Mouse (Mus musculus) heart, postnatal 4 days (tissue): Measurements from ENCODE around the gene Clybl. TPM values are rescaled to one million over a fixed set of nuclear protein-coding genes. Genes with fewer than 3 reads are reported as not detected.

Source experiments
- DNase-seq: peaks from one replicate; pipeline ENCODE4 v3.0.0; 2021
- total RNA-seq, 2 experiments: library from RNA; stranded (reverse); gene quantifications; 2 replicates each; pipeline ENCODE4 v1.2.3; 2021

Clybl gene
- total RNA-seq, 2 experiments from 2014 or later: 83.0 to 94.2 TPM

DNA sequence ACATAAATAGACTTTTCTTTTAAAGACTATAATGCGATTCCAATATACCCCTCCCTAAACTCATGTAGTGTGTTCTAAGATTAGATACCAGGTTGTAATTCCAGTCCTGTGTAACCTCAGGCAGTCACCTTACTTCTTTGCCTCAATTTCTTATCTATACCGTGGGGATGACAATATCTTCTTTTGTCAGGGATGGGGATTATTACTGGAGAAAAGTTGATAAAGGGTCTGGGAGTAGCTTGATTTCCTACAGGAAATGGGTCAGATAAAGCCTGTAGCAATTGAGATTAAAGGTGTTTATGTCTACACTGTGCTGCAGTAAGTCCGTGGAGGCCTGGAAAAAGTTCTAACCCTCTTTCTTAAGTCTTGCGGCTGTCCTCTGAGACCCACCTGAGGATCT, 131.8 kb downstream of the Clybl start:
- no peak for DNase-seq

DNA sequence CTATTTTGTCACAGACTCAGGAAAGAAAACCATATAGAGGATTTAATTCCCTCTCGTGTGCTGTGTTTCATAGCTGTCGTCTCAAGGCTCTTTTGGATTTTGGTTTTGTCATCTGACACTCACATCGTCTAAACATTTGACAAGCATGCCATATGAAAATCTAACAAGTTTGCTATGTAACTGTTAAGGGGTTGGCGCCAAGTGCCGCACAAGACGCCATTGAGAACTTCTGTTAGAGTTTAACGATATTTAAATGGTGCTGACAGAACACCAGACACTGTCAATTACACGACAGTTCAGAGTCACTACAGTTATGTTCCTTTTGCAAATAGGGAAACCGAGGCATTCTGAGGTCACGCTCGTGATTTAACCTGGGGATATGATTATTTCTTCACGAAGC, 134.2 kb downstream of the Clybl start:
- DNase-seq: no peak

DNA sequence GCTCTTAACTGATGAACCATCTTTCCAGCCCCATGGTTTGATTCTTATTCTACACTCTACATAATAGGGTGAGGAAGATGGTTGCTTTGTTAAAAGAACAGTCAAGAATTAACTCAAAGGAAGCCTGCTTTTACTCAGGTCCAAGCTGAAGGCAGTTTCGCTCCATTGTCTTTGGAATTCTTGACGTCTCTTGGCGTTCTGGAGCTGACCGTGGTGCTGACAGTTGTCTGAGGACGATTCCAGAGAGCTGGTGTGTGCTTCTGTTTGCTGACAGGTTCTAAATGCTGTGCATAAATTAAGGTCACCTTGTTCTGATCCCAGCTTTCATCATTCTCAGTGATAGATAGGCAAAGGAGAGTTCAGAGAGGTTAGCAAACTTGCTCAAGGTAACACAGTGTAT, 140.6 kb downstream of the Clybl start:
- DNase-seq: peak; percentile 33

DNA sequence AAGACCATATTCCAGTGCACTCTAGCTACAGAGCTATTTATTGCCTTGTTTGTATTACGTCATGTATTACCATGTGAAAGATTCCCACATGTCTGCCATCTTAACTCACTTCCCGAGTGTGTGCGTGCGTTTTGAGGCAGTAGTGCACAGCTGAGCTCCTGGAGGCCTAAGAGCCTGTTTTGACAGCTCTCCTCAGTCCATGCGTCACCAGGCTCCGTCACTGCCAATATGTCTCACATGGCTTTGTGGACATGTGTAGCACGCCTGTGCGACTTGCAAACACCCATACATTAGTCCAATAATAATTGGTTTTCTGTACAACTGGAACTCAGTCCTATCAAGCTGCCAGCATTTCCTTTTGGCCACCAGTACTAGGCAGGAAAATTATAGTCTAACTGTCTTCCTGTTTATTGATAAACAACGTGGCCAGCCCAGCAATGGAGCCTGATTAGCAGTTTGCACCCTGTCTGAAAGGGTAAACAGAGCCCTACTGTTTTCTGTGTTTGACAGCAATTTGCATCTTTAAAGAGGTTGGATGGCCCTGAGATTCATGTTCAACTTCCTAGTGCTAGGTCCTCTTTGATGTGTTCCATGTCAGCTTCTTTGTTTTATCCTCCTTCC, 142.4 kb downstream of the Clybl start:
- DNase-seq: no peak

DNA sequence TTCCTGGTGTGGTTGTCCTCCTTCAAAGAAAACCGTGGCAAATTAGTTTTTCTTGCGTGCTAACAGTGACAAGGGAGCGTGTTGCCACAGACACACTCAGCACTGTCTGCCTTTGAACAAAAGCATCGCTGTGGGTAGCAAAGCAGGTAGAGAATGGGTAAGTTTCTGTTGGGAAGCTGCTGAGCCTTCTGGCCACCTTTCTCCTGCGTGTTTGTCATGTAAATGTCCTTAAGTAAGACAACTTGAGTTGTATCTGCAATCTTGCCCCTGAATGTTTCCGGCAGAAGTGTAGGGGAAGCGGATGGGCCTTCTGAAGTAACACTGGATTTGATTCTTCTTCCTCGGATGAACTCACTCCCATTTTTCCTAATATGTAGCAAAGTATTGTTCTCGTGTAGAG, 148.6 kb downstream of the Clybl start:
- DNase-seq: no peak

DNA sequence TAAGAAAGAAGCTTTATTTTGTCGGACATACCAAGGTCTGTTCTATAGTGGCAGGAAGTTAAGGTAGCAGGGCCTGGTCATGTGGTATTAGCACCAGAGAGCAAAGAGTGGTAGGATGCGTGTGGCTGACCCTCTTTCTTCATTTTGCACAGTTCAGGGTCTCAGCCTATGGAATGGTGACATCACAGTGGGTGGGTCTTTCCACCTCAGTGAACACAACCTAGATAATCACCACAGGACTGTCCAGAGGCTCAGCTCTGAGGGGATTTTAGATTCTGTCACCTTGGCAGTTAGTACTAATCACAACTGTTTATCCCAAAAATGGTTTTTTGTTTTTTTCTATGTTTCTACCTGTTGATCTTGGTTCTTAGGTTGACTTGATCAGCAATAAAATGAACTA, 149.2 kb downstream of the Clybl start:
- DNase-seq: no peak

DNA sequence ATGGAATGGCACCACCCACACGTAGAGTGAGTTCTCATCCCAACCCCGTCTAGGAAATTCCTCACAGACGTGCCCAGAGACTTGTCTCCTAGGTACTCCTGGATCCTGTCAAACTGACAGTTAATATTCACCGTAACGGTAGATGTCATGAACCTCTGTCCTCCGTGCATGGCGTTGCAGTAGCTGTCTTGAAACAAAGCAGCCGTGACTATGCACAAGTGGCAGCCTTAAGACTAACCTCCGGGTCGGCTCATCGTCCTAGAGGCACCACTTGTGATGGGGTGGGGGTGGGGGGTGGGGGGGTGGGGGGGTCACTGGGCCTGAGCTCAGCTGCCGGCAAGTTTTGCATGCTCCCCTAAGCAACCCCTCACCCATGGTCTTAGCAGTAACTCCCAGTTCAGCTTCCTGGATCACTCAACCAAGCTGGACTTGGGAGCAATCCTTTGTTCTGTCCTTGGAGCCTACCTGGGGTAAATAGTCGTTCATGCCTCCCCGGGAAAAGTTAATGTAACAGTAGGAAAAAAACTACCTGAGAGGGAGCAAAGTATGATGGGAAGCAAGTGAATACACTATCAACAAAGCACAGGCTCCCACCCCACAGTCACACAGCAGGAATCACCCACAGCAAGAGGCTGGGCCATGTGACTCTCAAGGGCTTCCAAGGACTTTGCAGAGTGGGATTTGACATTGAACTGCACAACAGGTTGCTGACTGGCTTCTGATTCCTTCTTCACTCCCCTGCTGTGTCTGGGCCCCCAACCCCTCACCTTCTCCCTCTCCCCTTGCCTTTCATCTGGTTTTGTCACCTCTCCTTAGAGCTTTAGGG, 150.3 kb downstream of the Clybl start:
- DNase-seq: no peak

DNA sequence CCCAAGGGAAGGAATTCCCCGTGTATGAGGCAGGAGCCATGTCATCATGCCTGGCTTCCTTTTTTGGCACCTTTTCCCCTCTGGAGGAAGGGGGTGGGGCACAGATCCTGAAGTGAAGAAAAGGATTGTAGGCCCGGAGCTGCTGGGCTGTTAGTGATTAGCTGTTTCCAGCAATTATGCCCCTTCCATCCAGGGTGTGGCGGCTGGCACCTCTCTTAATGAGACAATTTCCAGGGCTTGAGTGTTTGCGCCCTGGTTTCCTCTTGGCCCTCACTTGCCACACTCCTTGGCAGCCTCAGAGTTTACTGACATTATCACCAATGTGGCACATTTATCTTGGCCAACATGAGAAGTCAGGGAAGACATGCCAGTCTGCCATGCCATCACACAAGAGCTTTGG, 155.5 kb downstream of the Clybl start:
- peak; percentile 6 for DNase-seq

DNA sequence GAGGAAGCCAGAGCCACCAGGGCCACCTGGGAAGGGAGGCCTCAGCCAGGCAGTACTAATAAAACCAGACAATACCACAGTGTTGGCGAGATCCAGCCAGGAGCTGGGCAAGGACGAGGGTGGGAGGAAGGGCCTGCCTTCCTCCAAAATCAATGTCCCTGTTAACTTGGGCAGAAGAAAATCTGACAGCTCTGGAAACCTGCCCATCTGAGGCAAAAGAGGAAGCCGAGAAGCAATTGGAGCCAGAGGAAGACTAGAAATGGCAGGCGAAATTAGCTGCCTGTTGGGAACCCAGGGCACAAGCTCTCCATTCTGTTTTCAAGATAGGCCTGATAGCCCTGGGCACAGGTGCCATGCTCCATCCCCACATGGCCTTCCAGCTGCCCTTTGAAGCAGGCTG, 157.3 kb downstream of the Clybl start:
- DNase-seq: no peak

DNA sequence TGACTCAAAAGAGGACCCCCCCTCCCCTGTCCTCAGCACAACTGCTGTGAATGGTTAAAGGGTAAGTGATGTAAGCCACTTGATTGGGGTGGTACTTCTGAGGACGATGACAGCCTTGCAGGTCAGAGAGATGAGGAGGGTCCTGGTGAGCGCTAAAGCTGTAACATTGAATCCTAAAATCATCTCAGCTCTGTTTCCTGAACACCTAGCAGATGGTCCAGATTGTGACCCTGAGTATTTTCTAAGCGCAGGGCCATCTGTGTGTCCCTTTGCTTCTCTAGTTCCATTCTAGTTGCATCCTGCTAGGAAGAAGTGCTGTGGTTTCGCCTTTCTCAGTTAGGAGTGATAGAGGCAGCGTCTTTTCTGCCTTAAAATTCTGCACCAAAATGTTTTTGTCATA, 158.6 kb downstream of the Clybl start:
- no peak for DNase-seq

DNA sequence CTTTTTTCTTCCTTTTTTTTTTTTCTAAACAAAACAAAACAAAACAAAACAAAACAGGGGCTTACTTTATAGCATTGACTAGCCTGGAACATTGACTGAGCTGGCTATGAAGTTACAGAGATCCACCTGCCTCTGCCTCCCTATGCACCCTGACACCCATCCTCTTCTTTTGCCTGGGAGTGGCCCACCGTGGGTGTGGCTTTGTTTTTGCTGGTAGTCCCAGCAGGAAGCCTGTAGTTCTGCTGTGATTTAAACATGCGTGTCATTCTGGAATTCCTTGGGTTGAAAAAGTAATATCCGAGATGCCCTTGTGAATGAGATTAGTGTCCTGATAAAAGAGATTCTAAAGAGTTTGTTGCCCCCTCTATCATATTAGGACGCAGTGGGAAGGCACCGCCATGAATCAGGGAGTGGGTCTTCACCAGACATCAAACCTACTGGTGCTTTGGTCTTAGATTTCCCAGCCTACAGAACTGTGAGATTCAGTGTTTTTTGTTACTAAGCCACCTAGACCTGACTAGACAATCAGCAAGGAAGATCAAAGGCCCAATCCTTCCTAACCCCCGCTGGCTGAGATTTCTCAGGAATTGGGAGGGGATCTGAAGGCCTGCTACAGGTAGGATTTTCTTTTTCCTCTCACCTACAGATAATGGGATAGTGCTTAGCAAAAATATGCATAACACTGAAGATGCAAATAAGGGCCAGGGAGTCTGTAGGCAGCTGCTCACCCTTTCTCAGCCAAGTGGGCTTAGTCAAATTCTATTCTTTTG, 160.3 kb downstream of the Clybl start:
- DNase-seq: no peak

DNA sequence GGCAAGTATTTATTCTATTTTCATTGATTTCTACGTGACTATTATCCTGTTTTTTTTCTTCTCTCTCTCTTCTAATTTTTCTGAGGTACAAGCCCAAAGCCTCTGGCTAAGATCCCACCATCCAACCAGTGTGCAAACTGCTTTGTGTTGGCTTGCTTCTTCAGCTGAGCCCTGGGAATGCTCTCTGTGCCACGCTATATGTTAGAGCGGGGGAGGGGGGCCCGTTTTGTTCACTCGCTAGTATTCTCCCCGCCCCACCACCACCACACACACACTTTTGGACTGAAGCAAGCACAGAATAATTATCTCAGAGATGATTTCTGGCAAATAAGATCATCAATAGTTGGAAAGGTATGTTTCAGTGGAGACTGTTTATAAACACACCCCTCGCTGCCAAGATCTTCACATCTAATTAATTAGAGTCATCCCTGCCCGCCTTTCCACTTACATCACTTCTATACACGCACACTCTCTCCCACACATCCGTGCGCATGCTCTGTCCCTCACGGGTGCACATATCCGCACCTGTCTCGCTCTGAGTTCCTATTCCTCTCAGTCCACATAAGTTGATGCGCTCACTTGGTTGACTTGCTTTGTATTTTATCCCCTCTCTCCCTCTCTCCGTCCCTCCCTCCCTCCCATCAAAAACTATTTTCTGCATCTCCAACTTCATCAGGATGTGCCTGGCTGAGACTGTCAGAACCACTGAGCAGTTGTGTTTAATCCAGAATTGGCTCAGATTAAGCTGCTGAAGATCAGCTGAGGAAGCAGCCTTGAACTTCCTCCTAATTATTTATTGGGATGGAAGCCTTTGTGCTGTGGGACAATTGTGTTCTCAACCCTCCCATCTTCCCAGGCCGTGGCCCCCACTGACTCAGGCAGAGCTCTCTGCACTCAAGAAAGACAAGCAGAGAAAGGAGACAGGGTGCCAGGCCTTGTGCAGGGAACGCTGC, 163.0 kb downstream of the Clybl start:
- no peak for DNase-seq

DNA sequence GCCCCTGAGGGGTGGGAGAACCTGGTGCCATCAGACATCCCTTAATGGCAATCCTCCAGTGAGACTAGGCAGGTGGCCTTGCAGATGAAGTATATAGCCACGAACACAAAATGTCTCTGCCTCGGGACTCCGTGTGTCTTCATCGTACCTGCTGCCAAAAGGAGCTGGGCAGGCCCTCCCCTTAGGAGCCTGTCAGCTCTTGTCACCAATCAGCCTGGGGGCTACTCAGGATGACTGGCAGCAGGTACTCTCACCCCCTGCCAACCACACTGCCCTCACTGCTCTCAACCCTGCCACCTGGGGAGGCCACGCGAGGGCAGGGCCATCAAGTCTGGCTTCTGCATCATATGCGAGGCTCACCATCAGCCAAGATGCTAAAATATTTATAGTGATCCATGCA, 166.6 kb downstream of the Clybl start:
- no peak for DNase-seq

DNA sequence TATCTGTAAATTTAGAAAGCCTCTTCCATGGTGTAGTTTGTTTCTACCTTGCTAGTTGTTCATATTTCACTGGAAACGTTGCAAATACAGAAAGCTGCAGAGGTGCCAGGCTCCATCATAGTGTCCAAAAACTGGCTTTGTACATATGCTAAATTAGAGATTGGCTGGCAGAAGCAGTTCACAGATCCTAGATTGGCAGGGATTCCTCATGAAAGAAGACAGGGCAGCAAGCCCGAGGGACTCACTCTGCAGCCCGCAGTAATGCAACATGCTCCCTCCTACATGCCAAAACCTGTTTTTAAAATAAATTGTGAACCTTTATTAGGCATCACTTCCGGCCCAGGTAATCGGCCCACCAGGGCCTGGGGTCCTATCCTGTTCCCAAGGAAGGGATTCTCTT, 167.8 kb downstream of the Clybl start:
- DNase-seq: no peak

DNA sequence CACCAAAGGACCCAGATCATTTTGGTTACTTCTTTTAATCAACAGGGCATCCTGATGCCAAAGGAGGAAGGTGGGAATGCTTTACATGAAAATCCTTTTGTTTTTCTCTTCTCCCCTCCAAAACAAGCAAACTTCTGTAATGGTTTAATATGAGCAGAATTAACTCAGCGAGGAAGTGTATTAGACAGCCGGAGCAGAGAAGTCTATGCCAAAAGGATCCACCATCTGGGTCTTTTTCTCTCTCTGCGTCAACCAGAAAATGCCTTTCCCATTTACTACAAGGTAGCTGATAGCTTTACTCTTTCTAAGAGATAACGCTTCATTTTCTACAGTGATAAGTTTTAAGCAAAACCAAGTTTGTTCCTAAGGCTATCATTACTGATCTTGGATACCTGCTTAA, 168.3 kb downstream of the Clybl start:
- DNase-seq: no peak

DNA sequence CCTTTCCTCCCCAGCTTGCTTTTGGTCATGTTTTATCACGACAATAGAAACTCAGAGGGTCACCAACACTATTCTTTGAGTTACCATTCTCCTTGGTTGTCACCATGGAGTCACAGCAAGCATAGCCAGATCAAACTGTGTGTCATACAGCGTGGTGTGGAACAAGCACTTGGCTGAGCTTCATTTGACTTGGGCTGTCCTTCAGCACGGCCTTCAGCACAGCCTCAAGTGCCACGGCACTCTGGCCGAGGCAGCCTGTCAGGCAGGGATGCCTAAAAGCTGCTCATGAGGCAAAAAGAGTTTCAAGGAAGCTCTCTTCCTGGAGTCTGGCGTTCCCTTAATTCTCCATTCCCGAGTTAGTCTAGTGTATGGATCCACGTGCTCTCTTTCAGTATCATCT, 169.3 kb downstream of the Clybl start:
- peak; percentile 9 for DNase-seq

DNA sequence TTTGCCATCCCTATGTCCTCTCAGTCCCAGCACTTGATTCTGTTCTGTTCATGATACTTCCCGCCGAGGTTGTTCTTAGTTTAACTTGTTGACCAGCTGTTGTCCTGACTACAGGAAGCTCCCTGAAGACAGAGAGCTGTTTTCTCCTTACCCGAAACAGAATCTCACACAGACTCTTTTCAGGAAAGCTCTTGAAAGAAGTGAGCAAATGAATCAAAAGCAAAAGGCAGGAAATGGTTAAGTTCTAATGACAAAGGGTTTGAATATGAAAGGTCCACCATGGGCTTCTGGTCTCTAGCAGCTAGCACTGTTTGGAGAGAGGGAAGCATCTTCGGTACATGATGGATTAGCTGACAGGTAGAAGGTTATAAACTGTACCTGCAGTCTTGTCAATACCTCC, 175.8 kb downstream of the Clybl start:
- DNase-seq: no peak

DNA sequence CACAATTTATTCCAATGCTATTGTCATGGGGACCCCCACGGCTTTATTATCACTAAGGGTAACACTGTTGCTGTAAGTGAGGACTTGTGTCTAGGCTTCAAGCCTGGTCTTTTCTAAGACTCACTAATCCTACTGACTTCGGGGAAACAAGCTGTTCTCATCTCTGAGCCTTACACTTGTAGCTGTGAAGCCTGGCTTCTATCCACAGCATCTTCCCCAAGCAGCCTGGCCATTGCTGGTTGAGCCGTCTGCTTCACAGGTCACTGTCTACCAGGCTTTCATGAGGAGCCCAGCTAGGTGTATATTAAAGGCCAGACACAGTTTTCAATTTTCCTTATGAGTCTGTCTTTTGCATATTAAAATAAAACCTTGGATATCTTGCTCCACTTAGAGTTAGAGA, 177.1 kb downstream of the Clybl start:
- no peak for DNase-seq

DNA sequence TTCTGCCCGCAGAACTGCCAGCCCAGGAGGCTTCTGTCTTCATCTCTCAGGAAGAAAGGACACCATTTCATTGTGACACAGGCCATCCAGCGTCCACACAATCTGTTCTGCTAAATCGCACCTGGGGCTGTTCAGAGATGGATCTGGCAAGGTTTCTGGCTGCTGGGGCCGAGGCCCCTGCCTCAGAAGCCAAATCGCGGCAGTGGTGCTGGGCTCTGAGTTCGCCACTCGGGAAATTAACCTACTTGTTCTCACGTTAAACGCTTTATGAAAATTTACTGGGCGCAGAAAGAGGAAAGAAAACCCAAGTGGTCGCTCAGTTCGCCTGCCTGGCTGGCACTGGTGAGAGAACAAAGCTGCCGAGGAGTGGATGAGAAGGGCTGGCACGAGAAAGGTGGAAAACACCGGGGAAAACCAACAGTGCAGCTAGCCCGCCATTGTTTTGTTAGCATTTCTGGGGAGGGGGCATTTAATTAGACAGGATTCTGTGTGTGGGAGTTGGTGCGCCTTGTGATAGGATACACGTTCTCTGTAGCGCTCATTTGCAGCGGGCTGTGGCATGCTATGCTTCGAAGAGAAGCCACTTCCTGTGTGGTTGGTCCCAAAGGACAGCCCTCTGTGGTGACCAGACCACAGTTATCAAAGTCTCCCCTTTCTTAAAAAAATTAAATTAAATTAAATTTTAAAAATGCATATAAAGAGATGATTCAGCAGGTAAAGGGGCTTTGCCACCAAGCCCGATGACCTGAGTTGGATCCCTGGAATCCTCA, 177.8 kb downstream of the Clybl start:
- DNase-seq: no peak

DNA sequence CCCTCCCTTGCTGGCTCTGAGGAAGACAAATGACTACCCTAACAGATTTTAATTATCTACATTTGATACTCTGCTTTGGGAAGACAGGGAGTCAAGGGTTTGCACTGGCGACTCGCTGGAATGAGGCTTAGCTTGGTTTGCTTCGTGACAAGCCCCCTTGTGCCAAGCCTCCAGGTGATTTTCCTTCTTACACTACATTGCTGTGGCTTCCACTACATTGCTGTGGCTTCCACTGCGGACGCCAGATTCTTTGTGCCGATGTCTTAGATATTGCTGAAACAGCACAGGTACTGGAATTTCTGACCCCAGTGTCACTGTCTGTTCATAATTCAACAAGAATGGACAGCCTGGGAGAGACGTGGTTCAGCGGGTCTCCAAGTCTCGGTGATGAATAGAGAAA, 180.3 kb downstream of the Clybl start:
- DNase-seq: no peak

DNA sequence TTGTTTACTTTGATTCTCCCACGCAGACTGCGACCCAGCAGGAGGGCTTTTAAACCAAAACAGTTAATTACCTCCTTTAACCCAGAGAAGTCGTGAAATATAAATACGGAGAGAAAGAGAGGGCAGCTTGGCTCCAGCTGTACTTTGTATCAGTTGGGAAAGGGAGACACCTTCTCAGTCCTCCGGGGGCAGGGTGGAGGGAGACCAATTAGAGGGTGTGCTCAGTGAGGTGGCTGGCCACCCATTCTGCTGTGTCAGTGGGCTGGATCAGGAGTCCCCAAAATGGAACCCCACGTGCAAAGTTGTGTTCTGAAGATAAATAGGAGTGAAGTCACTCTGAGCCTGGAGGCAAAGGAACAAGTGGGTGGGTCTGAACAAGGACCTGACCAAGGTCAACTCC, 181.7 kb downstream of the Clybl start:
- no peak for DNase-seq

DNA sequence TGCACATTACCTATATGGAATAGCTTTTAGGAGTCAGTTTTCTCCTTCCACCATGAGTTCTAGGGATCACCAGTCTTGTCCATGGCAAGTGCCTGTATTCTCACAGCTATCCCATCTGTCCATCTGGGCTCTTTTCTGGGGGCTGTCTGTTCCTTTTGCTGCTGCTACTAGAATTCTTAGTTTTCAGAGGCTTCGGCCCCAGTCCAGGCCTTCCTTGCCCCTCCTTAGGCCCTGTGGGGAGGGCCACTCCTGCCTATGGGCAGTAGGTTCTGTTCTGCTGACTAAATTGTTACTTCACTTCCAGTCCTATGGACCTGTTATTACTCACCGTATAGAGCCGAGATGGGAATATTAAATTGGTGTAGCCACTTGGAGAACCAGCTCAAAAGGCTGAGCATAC, 182.5 kb downstream of the Clybl start:
- DNase-seq: no peak
